Mouse (Mus musculus) thymus, postnatal 4 days (tissue): ENCODE results near the gene Mcpt1.
"Not testable (repeated sequence)": the region's sequence is repeated elsewhere in the genome, so short reads cannot be mapped to it uniquely, and the experiment has no call there.

ENCODE experiments used
- DNase-seq: peaks from one replicate; pipeline ENCODE4 v3.0.0; 2021

Mcpt1 gene

GRCm38 (mm10) chr14:56017671-56018070 lies at the start of gene Mcpt1:
TSS of gene Mcpt1 (plus strand) at chr14:56017971.
- not testable (repeated sequence) for DNase-seq

GRCm38 (mm10) chr14:55987464-55987863 lies 30.3 kb upstream of the Mcpt1 start:
- DNase-seq: not testable (repeated sequence)

GRCm38 (mm10) chr14:56013147-56013546 lies 4.6 kb upstream of the Mcpt1 start:
- DNase-seq: no peak

- DNase-seq: no peak
Observed at GRCm38 (mm10) chr14:56013924-56014323, 3.8 kb upstream of the Mcpt1 start.

- no peak for DNase-seq
Observed at GRCm38 (mm10) chr14:56019446-56019845, 1.7 kb downstream of the Mcpt1 start.

- not testable (repeated sequence) for DNase-seq
Observed at GRCm38 (mm10) chr14:56021305-56021704, 3.5 kb downstream of the Mcpt1 start.

GRCm38 (mm10) chr14:56030395-56030794 lies 12.6 kb downstream of the Mcpt1 start, which contains the start of gene Mcpt9:
TSS of gene Mcpt9 (minus strand) at chr14:56030495.
- not testable (repeated sequence) for DNase-seq

- no peak for DNase-seq
Observed at GRCm38 (mm10) chr14:56034433-56034832, 16.7 kb downstream of the Mcpt1 start.

- DNase-seq: not testable (repeated sequence)
Observed at GRCm38 (mm10) chr14:56041792-56042191, 24.0 kb downstream of the Mcpt1 start, which contains the start of gene Mcpt2. TSS of gene Mcpt2 (plus strand) at chr14:56042041.

GRCm38 (mm10) chr14:56055408-56055807 lies 37.6 kb downstream of the Mcpt1 start:
- DNase-seq: no peak

GRCm38 (mm10) chr14:56057722-56058121 lies 40.0 kb downstream of the Mcpt1 start:
- DNase-seq: no peak

GRCm38 (mm10) chr14:56062213-56062612 lies 44.4 kb downstream of the Mcpt1 start, which contains the start of gene Mcpt4:
TSS of gene Mcpt4 (minus strand) at chr14:56062313.
- DNase-seq: not testable (repeated sequence)
